Mouse (Mus musculus): ENCODE results near the gene Ell3.
"Not testable (repeated sequence)": the region's sequence is repeated elsewhere in the genome, so short reads cannot be mapped to it uniquely, and the experiment has no call there.

Gene Ell3

GRCm38 (mm10) chr2:121444178-121444577 lies at the start of gene Ell3:
TSS of gene Ell3 (minus strand) at chr2:121444278.
- no peak for DNase-seq (ENCODE audit: low read depth)

- DNase-seq (ENCODE audit: low read depth): not testable (repeated sequence)
Measured at GRCm38 (mm10) chr2:121484403-121484802, 40.3 kb upstream of the Ell3 start.

DNA sequence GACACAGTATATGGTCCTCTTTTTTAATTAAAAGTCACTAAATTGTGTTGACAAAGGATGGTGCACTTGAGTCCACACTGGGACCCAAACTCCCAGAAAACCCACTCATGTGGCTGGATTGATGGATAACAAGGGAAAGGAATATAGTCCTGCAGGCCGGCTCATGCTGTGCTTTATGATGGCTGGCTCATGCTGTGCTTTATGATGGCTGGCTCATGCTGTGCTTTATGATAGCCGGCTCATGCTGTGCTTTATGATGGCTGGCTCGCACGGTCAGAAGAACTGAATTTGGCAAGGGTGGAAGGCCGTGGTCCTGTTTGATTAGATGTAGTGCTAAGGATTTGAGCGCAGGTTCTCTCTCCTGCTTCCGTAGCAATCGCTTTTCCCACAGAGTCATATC lies 39.5 kb upstream of the Ell3 start:
- DNase-seq (ENCODE audit: low read depth): no peak

GRCm38 (mm10) chr2:121480916-121481315 lies 36.8 kb upstream of the Ell3 start:
- DNase-seq (ENCODE audit: low read depth): not testable (repeated sequence)

DNA sequence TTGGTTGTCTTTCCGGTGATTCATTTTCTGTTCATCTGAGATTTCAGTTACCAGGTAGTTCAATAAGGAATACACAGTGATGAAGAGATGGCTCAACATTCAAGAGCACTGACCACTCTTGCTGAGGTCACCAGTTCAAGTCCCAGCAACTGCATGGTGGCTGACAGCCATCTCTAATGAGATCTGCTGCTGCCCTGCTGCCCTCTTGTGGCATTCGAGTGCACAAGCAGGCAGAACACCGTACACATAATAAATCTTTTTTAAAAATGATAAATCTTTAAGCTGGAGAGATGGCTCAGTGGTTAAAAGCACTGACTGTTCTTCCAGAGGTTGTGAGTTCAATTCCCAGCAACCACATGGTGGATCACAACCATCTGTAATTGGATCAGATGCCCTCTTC lies 36.4 kb upstream of the Ell3 start:
- no peak for DNase-seq (ENCODE audit: low read depth)

GRCm38 (mm10) chr2:121477491-121478266 lies 33.6 kb upstream of the Ell3 start:
- DNase-seq (ENCODE audit: low read depth): no peak

DNA sequence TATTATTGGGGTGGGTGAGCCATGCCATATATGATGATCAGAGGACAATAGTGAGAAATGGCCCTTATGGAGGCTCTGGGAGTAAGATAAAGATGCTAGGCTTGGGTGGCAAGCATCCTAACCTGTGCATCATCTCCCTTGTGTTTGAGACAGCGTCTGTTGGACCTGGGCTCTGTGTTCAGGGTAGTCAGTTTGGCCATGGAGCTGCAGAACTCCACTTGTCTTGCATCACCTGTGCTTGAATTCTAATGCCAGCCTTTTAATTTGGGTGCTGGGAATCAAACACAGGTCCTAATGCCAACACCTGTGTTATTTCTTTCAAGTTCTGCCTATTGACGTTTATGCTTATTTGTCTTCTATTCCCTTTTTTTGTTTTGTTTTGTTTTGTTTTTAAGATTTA lies 31.2 kb upstream of the Ell3 start:
- DNase-seq (ENCODE audit: low read depth): not testable (repeated sequence)

GRCm38 (mm10) chr2:121474180-121474535 lies 30.1 kb upstream of the Ell3 start:
- DNase-seq (ENCODE audit: low read depth): no peak

DNA sequence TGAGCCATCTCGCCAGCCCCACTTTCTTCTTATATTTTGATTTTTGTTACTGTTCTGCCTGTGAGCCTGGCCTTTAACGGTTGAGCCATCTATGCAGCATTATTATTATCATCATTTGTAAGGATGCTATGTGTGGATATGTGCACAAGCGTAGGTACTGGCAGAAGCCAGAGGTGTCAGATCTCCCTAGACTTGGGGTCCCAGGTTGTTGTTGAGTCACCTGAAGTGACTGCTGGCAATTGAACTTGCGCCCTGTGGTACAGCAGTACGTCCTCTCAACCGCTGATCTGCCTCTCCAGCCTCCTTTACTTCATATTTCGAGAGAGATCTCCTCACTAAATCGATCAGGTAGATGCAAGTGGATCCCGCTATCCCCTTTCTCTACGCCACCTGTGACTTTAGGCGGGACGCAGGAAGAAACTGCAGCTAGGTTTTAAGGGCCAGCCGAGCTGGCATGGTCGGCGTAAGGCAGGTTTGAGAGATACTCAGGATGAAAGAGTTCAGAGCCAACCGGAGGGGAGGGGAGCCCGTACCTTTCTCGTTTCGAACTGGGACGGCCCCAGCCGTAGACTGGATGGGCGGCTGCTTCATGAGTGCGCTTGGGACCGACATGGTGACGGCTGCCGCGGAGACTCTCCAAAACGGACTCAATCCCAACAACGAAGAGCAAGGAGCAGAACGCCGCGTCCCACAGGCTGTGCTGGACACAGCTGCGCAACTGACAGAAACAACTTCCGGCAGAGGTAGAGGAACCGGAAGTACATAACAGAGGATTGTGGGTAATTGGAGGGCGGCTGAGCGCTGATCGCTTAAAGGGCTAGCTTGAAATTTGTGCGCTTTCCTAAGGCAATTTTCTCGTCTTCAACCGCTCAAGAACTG lies 29.5 kb upstream of the Ell3 start, which contains the start of gene Mfap1b:
TSS of gene Mfap1b (minus strand) at position 767 of the 879 bp plus-strand sequence.
- peak; percentile 85 for DNase-seq (ENCODE audit: low read depth)

GRCm38 (mm10) chr2:121472783-121473182 lies 28.7 kb upstream of the Ell3 start:
- not testable (repeated sequence) for DNase-seq (ENCODE audit: low read depth)

DNA sequence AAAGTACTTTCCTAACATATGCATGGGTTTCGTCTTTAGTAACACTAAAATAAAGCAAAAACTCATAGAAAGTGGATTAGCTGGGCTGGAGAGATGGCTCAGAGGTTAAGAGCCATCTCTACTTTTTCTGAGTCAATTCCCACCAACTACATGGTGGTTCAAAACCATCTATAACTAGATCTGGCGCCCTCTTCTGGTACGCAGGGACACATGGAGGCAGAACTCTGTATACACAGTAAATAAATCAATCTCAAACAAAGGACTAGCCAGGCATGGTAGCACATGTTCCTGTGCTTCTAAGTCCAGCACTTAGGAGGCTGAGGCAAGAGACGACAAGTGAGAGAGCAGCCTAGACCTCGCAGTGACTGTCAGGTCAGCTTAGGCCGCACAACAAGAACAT lies 24.9 kb upstream of the Ell3 start:
- not testable (repeated sequence) for DNase-seq (ENCODE audit: low read depth)

- no peak for DNase-seq (ENCODE audit: low read depth)
Measured at GRCm38 (mm10) chr2:121460071-121460470, 16.0 kb upstream of the Ell3 start.

DNA sequence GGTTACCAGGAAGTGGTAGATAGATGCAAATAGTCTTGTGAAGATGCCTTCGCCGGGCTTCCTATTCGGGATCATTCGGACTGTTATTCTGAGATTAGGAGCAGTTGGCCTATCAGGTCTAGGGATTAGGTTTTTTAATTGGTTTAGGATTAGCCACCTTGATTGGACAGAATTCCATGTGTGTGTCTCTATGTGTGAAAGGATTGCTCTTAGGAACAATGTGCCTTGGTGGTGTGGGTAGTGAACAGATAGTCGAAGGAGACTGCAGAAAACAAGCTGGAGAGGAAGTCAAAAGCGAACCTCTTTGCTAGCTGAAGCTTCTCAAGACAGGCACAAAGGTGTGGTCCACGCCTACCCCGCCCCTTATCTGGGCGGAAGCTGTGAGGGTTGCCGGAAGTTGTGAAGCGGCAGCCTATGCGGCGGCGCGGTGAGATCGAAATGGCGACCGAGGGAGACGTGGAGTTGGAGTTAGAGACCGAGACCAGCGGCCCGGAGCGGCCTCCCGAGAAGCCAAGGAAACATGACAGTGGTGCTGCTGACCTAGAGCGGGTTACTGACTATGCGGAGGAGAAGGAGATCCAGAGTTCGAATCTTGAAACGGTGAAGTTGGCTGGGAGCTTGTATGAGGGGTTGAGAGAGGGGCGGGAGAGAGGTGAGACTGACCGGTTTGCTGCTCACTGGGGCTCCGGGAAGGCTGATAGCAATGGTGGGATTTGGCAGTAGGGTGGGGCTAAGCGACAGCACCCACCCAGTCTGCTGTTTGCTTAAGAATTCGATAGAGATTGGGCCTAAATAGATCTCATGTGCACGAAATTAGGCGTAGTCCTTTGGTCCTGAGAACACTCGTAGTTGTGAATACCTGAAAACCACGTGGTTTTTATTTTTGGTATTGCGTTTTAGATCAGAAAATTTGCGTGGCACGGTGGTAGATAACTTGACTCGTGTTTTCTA lies 12.9 kb upstream of the Ell3 start, which contains the start of gene Serinc4:
TSS of gene Serinc4 (minus strand) at position 90 of the 951 bp plus-strand sequence.
- peak; percentile 90 for DNase-seq (ENCODE audit: low read depth)

DNA sequence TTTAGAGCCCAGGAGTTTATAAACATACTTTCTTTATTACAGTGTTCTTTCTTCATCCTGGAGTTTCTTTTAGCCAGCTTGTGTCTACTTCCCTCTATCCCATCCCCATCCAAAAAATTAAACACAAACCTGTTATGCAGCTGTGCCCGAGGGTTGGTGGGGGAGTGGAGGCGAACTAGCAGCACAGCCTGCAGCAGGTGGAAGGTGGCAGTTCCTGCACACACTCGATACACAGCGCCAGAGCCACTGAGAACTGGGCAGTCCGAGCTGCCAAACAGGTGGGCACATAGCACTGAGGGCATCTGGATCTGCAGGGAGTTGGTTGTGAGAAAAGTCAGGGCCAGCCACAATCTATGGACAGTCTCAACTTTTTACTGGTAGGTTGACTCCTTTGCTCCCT lies 11.5 kb upstream of the Ell3 start:
- DNase-seq (ENCODE audit: low read depth): no peak

DNA sequence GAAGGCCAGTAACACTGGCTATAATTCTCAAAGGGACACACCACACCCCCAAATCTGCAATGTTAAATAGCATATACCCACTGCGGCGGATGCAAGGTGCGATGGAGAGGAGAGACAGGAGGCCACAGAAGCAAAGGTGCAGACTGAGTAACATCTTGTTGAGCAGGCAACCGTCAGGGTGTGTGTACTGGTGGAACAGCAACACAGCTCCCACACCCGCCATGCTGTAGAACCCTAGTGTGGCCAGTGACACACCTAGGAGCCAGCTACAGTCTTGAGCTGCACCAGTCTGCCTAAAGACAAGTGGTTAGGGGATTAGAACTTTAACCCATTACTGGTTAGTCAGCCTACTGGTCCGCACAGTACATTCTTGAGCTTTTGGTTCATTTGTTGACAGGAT lies 9.8 kb upstream of the Ell3 start:
- DNase-seq (ENCODE audit: low read depth): no peak

GRCm38 (mm10) chr2:121452990-121453389 lies 8.9 kb upstream of the Ell3 start, which contains the start of gene Hypk:
TSS of gene Hypk (plus strand) at chr2:121453290.
- no peak for DNase-seq (ENCODE audit: low read depth)

- no peak for DNase-seq (ENCODE audit: low read depth)
Measured at GRCm38 (mm10) chr2:121452361-121452760, 8.3 kb upstream of the Ell3 start.

DNA sequence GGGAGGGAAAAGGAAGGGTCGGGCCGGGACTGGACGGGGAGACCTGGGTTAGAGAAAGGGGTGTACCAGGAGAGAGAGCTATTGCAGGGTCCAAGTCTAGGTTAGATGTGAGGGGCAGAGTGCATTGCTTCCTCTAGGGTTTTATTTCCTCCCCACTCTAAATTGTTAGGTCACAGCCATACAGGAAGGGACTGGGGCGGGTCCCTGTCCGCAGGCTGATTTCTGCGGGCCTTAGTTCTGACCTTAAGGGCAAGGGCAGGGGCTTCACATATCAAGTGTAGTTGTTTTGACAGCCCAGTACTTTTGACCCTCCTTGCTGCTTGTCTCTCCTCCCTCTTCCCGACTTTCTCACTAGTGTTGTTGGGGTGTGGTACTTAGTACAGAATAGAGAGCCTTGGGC lies 6.0 kb upstream of the Ell3 start:
- no peak for DNase-seq (ENCODE audit: low read depth)

- no peak for DNase-seq (ENCODE audit: low read depth)
Measured at GRCm38 (mm10) chr2:121449545-121450011, 5.5 kb upstream of the Ell3 start.

DNA sequence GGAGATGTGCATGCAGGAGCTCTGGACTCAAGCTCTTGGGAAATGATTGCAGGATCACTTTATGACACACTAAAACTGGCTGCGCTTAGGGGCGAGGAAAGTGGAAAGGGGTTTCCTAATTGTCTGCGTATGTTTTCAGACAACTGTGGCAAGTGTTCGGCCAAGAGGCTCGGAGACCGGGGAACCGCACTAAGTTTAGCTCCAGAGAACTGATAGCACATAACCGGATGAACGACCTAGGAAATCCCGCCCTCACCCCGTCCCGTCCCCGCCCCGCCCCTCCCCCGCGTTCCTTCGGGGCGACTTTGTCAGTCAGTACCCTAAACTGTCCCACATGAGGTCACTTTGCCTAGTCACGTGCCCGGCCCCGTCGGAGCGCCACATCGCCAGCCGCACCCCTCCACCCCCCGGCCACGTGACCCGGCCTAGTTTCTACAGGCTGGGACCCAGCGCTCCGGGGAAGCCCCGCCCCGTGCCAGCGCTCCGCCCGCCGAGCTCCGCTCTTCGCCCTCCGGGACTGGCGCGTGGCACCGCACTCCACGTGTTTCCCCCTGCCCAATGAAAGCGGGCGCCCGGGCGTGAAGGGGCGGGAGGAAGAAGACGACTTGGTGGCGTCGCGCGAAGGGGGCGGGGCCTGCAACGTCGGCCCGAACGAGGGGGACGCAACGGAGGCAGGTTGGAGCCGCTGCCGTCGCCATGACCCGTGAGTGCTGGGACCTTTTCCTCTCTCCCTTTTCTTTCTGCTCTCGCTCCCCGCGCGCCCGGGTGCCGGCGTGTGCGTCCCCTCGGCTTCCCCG lies 4.9 kb upstream of the Ell3 start, which contains the start of gene Serf2:
TSS of gene Serf2 (plus strand) at position 457 of the 797 bp plus-strand sequence.
- DNase-seq (ENCODE audit: low read depth): peak; percentile 98

- peak; percentile 29 for DNase-seq (ENCODE audit: low read depth)
Measured at GRCm38 (mm10) chr2:121448136-121448535, 4.1 kb upstream of the Ell3 start.
